Mouse (Mus musculus): ENCODE results near the gene Parn. TPM values are rescaled to one million over a fixed set of nuclear protein-coding genes. Genes with fewer than 3 reads are reported as not detected.

The Parn gene
- polyA plus RNA-seq, 1 experiment = 15.8 TPM

DNA sequence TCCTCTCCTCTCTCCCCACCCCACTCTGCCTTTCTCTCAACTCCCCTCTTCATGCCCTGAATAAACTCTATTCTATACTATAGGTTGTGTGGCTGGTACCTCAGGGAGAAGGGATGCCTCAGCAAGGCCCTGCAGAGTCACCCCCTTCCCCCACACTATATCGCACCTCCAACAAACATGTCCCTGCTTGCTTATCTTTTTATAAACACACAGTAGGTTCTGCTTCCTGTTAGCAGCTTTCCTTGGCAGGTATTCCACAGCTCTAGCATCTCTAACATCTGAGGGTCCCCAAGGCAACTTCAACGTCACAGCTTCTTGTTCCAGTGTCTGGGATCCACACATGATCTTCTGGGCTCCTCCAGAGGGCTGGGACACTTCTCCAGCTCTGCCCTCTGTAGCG lies 117.3 kb downstream of the Parn start:
- H3ac ChIP-seq (ENCODE audit: control insufficient read depth, insufficient read length, low read depth) = no peak overlapping the region
- no peaks in the 10 kb centered on the region for H3K79me2 ChIP-seq (ENCODE audit: control insufficient read depth, insufficient read depth)
- H3K27me3 ChIP-seq (ENCODE audit: control insufficient read depth, insufficient read depth, insufficient read length) = no peaks in the 10 kb centered on the region
- no peak for TF ChIP-seq USF1 (IDR thresholded peaks at IDR 0.05; ENCODE audit: low read depth)
- H3K4me3 ChIP-seq (ENCODE audit: insufficient read depth, poor library complexity, severe bottlenecking) = no peak overlapping the region
- H3K79me3 ChIP-seq (ENCODE audit: low read depth) = no peaks in the 10 kb centered on the region
- no peaks in the 10 kb centered on the region for H3K36me3 ChIP-seq (ENCODE audit: control insufficient read depth, insufficient read depth)

DNA sequence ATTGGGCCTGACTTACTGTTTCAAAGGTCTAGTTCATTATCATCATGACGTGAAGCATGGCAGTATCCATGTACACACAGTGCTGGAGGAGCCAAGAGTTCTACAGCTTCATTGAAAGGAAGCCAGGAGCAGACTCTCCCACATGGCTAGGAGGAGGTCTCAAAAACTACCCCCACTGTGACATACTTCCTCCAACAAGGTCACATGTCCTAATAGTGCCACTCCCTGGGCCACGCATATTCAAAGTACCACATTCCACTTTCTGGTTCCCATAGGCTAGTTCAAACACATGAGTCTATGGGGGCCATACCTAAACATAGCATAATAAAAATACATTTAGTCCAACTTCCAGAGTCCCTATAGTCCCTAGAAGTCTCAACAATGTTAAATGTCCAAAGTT lies 118.0 kb downstream of the Parn start:
- no peak for TF ChIP-seq MYOD1 (IDR thresholded peaks at IDR 0.05; ENCODE audit: control insufficient read depth, insufficient read length, low read depth)
- TF ChIP-seq CEBPB (IDR thresholded peaks at IDR 0.05; ENCODE audit: low read depth) = no peak
- TF ChIP-seq FOSL1 (IDR thresholded peaks at IDR 0.05; ENCODE audit: insufficient read depth, low read length, poor library complexity, severe bottlenecking) = no peak
- no peak for TF ChIP-seq CTCF (IDR thresholded peaks at IDR 0.05; ENCODE audit: control insufficient read depth, insufficient read depth, insufficient read length)
- TF ChIP-seq MAX (IDR thresholded peaks at IDR 0.05) = no peak
- no peak for TF ChIP-seq MYOG (IDR thresholded peaks at IDR 0.05; ENCODE audit: control insufficient read depth, extremely low read depth, insufficient read length)
- TF ChIP-seq USF1 (IDR thresholded peaks at IDR 0.05; ENCODE audit: low read depth) = no peak
- H3K36me3 ChIP-seq (ENCODE audit: control insufficient read depth, insufficient read depth) = no peaks in the 10 kb centered on the region
- H3K4me3 ChIP-seq (ENCODE audit: insufficient read depth, poor library complexity, severe bottlenecking) = no peak overlapping the region

GRCm38 (mm10) chr16:13541816-13542215 lies 126.2 kb downstream of the Parn start:
- no peaks in the 10 kb centered on the region for H3K36me3 ChIP-seq (ENCODE audit: control insufficient read depth, insufficient read depth)
- no peaks in the 10 kb centered on the region for H3K79me2 ChIP-seq (ENCODE audit: control insufficient read depth, insufficient read depth)
- H3K4me3 ChIP-seq (ENCODE audit: insufficient read depth, poor library complexity, severe bottlenecking) = no peak overlapping the region
- TF ChIP-seq MAX (IDR thresholded peaks at IDR 0.05) = no peak
- TF ChIP-seq CEBPB (IDR thresholded peaks at IDR 0.05; ENCODE audit: low read depth) = no peak
- H3K27me3 ChIP-seq (ENCODE audit: control insufficient read depth, insufficient read depth, insufficient read length) = no peaks in the 10 kb centered on the region
- no peak overlapping the region for H3ac ChIP-seq (ENCODE audit: control insufficient read depth, insufficient read length, low read depth)
- no peaks in the 10 kb centered on the region for H3K79me3 ChIP-seq (ENCODE audit: low read depth)

More for the DNA sequence above, 118.0 kb downstream of the Parn start:
- H3ac ChIP-seq (ENCODE audit: control insufficient read depth, insufficient read length, low read depth) = no peak overlapping the region
- no peaks in the 10 kb centered on the region for H3K27me3 ChIP-seq (ENCODE audit: control insufficient read depth, insufficient read depth, insufficient read length)
- H3K79me3 ChIP-seq (ENCODE audit: low read depth) = no peaks in the 10 kb centered on the region
- H3K79me2 ChIP-seq (ENCODE audit: control insufficient read depth, insufficient read depth) = no peaks in the 10 kb centered on the region

- TF ChIP-seq MYOG (IDR thresholded peaks at IDR 0.05; ENCODE audit: control insufficient read depth, extremely low read depth, insufficient read length) = no peak
- TF ChIP-seq MYOD1 (IDR thresholded peaks at IDR 0.05; ENCODE audit: control insufficient read depth, insufficient read length, low read depth) = no peak
- TF ChIP-seq CTCF (IDR thresholded peaks at IDR 0.05; ENCODE audit: control insufficient read depth, insufficient read depth, insufficient read length) = no peak
- no peaks in the 10 kb centered on the region for H3K79me3 ChIP-seq (ENCODE audit: low read depth)
- no peaks in the 10 kb centered on the region for H3K36me3 ChIP-seq (ENCODE audit: control insufficient read depth, insufficient read depth)
- H3K27me3 ChIP-seq (ENCODE audit: control insufficient read depth, insufficient read depth, insufficient read length) = no peaks in the 10 kb centered on the region
- no peaks in the 10 kb centered on the region for H3K79me2 ChIP-seq (ENCODE audit: control insufficient read depth, insufficient read depth)
- no peak overlapping the region for H3K4me3 ChIP-seq (ENCODE audit: insufficient read depth, poor library complexity, severe bottlenecking)
- H3ac ChIP-seq (ENCODE audit: control insufficient read depth, insufficient read length, low read depth) = no peak overlapping the region
These were observed 126.7 kb downstream of the Parn start for GRCm38 (mm10) chr16:13541121-13541747.

DNA sequence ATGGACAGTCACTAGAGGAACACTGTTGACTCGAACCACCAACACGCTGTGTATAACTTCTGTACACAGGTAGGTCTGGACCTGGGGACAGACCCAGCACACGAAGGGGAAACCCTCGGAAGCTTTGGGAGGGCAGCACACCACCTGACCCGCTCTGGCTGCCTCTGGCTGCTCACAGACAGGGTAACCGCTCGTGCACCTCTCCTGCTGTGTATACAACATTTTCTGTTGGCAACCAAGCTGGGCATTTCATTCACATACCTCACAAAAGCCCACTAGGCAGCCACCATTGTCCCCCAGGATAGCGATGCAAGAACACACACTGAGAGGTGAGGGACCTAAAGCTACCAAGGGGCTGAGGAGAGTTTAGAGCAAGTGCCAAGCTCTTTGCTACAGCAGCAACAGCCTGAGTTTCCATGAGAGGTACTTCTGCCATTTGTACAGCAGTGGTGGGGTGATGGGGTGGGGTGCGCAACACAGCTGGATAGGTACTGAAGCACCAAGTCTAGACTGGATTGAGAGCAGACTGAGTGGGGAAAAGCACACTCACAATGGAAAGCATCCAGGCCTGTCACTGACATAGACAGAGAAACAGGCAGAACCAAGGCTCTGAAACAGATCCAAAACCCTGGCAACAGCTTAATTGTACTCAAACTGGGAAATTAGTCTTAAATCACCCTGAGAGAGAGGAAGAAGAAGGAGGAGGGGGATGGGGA lies 128.9 kb downstream of the Parn start:
- Histone ChIP-seq H3K79me2 (ENCODE audit: control insufficient read depth, insufficient read depth) (no peaks in the 10 kb centered on the region), H3K4me3 (ENCODE audit: insufficient read depth, poor library complexity, severe bottlenecking) (no peak overlapping the region), H3K36me3 (ENCODE audit: control insufficient read depth, insufficient read depth) (no peaks in the 10 kb centered on the region), H3K79me3 (ENCODE audit: low read depth) (no peaks in the 10 kb centered on the region), H3K27me3 (ENCODE audit: control insufficient read depth, insufficient read depth, insufficient read length) (no peaks in the 10 kb centered on the region), H3ac (ENCODE audit: control insufficient read depth, insufficient read length, low read depth) (no peak overlapping the region)
- no peak for TF ChIP-seq FOSL1 (IDR thresholded peaks at IDR 0.05; ENCODE audit: insufficient read depth, low read length, poor library complexity, severe bottlenecking)
- TF ChIP-seq CEBPB (IDR thresholded peaks at IDR 0.05; ENCODE audit: low read depth) = no peak
- TF ChIP-seq CTCF (IDR thresholded peaks at IDR 0.05; ENCODE audit: control insufficient read depth, insufficient read depth, insufficient read length) = no peak
- no peak for TF ChIP-seq MAX (IDR thresholded peaks at IDR 0.05)

DNA sequence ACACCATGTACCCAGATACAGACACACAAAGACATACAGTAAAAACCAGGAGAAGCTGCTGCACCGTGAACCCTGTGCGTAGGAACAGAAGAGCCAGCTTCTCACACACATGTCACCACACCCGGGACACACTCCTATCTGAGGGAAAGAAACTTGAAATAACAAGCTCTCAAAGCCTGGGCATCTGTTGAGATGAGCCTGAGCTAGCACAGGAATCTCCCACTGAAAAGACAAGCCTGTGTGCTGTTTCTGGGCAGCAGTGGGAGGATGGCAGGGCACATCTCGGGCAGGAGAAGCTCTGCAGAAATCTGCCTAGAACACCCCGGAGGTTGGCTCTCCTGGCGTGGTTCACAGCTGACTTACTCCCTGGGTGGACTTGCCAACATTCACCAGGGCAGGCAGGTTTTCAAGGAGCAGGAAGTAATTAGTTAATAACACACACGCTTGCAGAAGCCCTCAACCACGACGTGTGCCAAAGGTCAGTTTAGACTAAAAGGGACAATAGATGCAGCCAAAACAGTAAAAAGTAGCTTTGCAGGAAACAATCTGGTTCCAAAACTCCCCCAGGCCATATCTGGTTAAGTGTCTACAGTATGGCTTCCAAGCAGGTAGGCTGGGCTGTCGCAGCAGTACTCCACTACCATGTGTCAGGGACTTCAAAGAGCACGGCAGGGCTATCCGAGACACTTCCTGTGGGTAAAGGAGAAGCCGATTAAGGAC lies 129.6 kb downstream of the Parn start:
- H3ac ChIP-seq (ENCODE audit: control insufficient read depth, insufficient read length, low read depth) = no peak overlapping the region
- H3K36me3 ChIP-seq (ENCODE audit: control insufficient read depth, insufficient read depth) = no peaks in the 10 kb centered on the region
- TF ChIP-seq USF1 (IDR thresholded peaks at IDR 0.05; ENCODE audit: low read depth) (no peak), FOSL1 (IDR thresholded peaks at IDR 0.05; ENCODE audit: insufficient read depth, low read length, poor library complexity, severe bottlenecking) (no peak), MYOG (IDR thresholded peaks at IDR 0.05; ENCODE audit: control insufficient read depth, extremely low read depth, insufficient read length) (no peak), MAX (IDR thresholded peaks at IDR 0.05) (no peak), CEBPB (IDR thresholded peaks at IDR 0.05; ENCODE audit: low read depth) (no peak), MYOD1 (IDR thresholded peaks at IDR 0.05; ENCODE audit: control insufficient read depth, insufficient read length, low read depth) (no peak), CTCF (IDR thresholded peaks at IDR 0.05; ENCODE audit: control insufficient read depth, insufficient read depth, insufficient read length) (no peak)

More for the DNA sequence above, 129.6 kb downstream of the Parn start:
- H3K4me3 ChIP-seq (ENCODE audit: insufficient read depth, poor library complexity, severe bottlenecking) = no peak overlapping the region
- H3K79me2 ChIP-seq (ENCODE audit: control insufficient read depth, insufficient read depth) = no peaks in the 10 kb centered on the region
- H3K79me3 ChIP-seq (ENCODE audit: low read depth) = no peaks in the 10 kb centered on the region
- H3K27me3 ChIP-seq (ENCODE audit: control insufficient read depth, insufficient read depth, insufficient read length) = no peaks in the 10 kb centered on the region

All from C2C12 (cell line).